Mouse (Mus musculus) spleen, adult 2 months (tissue): ENCODE data around the gene Epas1. TPM values are rescaled to one million over a fixed set of nuclear protein-coding genes. Genes with fewer than 3 reads are reported as not detected.
A peak's percentile ranks its signal among the peaks of the same experiment; 100 is the strongest.

Experiments
- DNase-seq, 2 experiments: peaks; one replicate each; pipeline versions ENCODE4 v3.0.0 to v3.0.0-alpha.2; 2012 to 2021; ENCODE audit warnings: low spot score in 2 of 2, low read depth in 1 of 2
- H3K27ac ChIP-seq: fragments of 200-500 bp; 2 replicates; pipeline ENCODE4 v1.5.1; 2012; ENCODE audit warnings: low read length, inconsistent platforms; ENCODE audit not compliant: insufficient read depth
- H3K27me3 ChIP-seq: fragments of 200-500 bp; 2 replicates; pipeline ENCODE4 v1.6.1; 2012; ENCODE audit warnings: mild to moderate bottlenecking, moderate library complexity, low read length, inconsistent platforms; ENCODE audit not compliant: control insufficient read depth, insufficient read depth
- H3K36me3 ChIP-seq: fragments of 200-500 bp; 2 replicates; pipeline ENCODE4 v1.6.1; 2012; ENCODE audit warnings: mild to moderate bottlenecking, low read length, inconsistent platforms; ENCODE audit not compliant: control insufficient read depth, insufficient read depth
- H3K4me1 ChIP-seq: fragments of 200-500 bp; 2 replicates; pipeline ENCODE4 v1.6.1; 2011; ENCODE audit warnings: inconsistent platforms; ENCODE audit not compliant: control insufficient read depth, insufficient read depth, insufficient read length
- H3K4me3 ChIP-seq: fragments of 200-500 bp; 2 replicates; pipeline ENCODE4 v1.5.1; 2011; ENCODE audit warnings: mild to moderate bottlenecking, inconsistent platforms; ENCODE audit not compliant: insufficient read depth, insufficient read length; ENCODE audit errors: extremely low read depth
- CTCF ChIP-seq: fragments of 200-500 bp; IDR thresholded peaks from 2 replicates; pipeline ENCODE4 v1.5.1; 2011; ENCODE audit warnings: mild to moderate bottlenecking, inconsistent platforms; ENCODE audit not compliant: insufficient read depth, insufficient read length, insufficient replicate concordance; ENCODE audit errors: extremely low read depth
- POLR2A ChIP-seq: fragments of 200-500 bp; IDR thresholded peaks from 2 replicates; pipeline ENCODE4 v1.6.1; 2011; ENCODE audit warnings: low read depth, low read length, inconsistent platforms
- WGBS: fragments of 180-500 bp; shearing (Covaris S2); methylation state at CpG from one replicate; pipeline ENCODE4 v1.1.7; 2018; 5-methylcytosine and 5-hydroxymethylcytosine counted together
- polyA plus RNA-seq: library from polyadenylated mRNA; depleted of rRNA; stranded (reverse); fragments of >200 nt; gene quantifications from 2 replicates; pipeline ENCODE4 v1.2.3, GENCODE M21; 2012; rRNA removed

Epas1 gene
- 39.8 and 40.1 TPM in 2 replicates for polyA plus RNA-seq

GRCm38 (mm10) chr17:86753130-86753821 lies at the start of gene Epas1:
Gene Epas1, plus strand, starts transcription at chr17:86753700.
- 2% methylated on average over 53 of the region's 60 CpGs for WGBS
- peak in 1 of 2 experiments; percentile 62 for DNase-seq
- peaks cover 18% of the 10 kb centered on the region for H3K27me3 ChIP-seq
- peaks cover 7% of the 10 kb centered on the region for H3K4me1 ChIP-seq
- H3K4me3 ChIP-seq = peak within 1 kb of the TSS; percentile 75
- peak within 1 kb of the TSS; percentile 79 for H3K27ac ChIP-seq
- no peaks in the 10 kb centered on the region for H3K36me3 ChIP-seq
- TF ChIP-seq CTCF (no peak), POLR2A (peak; percentile 18; the same call in 1 of the 2 replicates)

GRCm38 (mm10) chr17:86705236-86705635 lies 48.3 kb upstream of the Epas1 start:
- no peak overlapping the region for H3K27ac ChIP-seq
- no peak overlapping the region for H3K4me3 ChIP-seq
- no peaks in the 10 kb centered on the region; the same call in 1 of the 2 replicates for H3K4me1 ChIP-seq
- no peak for DNase-seq
- H3K36me3 ChIP-seq = no peaks in the 10 kb centered on the region
- WGBS = 67% methylated on average over 3 of the region's 3 CpGs
- TF ChIP-seq POLR2A (no peak), CTCF (no peak)
- no peaks in the 10 kb centered on the region for H3K27me3 ChIP-seq

GRCm38 (mm10) chr17:86706467-86706866 lies 47.0 kb upstream of the Epas1 start:
- H3K27ac ChIP-seq = no peak overlapping the region
- H3K4me3 ChIP-seq = no peak overlapping the region
- H3K27me3 ChIP-seq = no peaks in the 10 kb centered on the region
- no peak for TF ChIP-seq POLR2A
- TF ChIP-seq CTCF = no peak
- no peaks in the 10 kb centered on the region for H3K36me3 ChIP-seq
- no peak for DNase-seq
- WGBS = 59% methylated on average over 1 of the region's 1 CpGs
- no peaks in the 10 kb centered on the region; the same call in 1 of the 2 replicates for H3K4me1 ChIP-seq

- H3K27me3 ChIP-seq = no peaks in the 10 kb centered on the region
- 86% methylated on average over 8 of the region's 8 CpGs for WGBS
- peak in 1 of 2 experiments; percentile 29 for DNase-seq
- TF ChIP-seq POLR2A (no peak), CTCF (no peak)
- no peak overlapping the region for H3K27ac ChIP-seq
- H3K4me3 ChIP-seq = no peak overlapping the region
- H3K36me3 ChIP-seq = no peaks in the 10 kb centered on the region
- no peaks in the 10 kb centered on the region; the same call in 1 of the 2 replicates for H3K4me1 ChIP-seq
These were observed 43.7 kb upstream of the Epas1 start for GRCm38 (mm10) chr17:86709803-86710202.

DNA sequence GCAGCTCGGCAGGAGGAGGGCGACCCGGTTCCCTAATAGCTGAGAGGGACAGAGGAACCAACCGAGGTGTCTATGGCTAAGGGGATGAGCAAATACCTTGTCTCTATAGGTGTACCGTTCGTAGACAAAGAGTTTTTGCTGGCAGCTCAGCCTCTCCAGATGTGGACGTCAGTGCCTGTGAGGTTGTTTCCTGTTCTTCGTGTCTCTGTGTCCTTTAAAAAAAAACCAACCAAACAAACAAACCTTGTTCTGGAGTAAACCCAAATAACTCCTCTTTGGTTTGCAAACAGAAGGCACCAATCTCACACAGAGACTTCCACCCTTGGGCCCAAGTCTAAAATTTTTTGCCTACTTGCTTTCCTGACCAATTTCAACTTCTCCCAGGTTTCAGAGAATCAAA lies 43.1 kb upstream of the Epas1 start:
- no peak overlapping the region for H3K4me3 ChIP-seq
- peak in 1 of 2 experiments; percentile 17 for DNase-seq
- H3K27ac ChIP-seq = no peak overlapping the region
- no peaks in the 10 kb centered on the region for H3K36me3 ChIP-seq
- TF ChIP-seq CTCF (no peak), POLR2A (no peak)
- H3K27me3 ChIP-seq = no peaks in the 10 kb centered on the region
- no peaks in the 10 kb centered on the region; the same call in 1 of the 2 replicates for H3K4me1 ChIP-seq
- WGBS = 61% methylated on average over 8 of the region's 8 CpGs

DNA sequence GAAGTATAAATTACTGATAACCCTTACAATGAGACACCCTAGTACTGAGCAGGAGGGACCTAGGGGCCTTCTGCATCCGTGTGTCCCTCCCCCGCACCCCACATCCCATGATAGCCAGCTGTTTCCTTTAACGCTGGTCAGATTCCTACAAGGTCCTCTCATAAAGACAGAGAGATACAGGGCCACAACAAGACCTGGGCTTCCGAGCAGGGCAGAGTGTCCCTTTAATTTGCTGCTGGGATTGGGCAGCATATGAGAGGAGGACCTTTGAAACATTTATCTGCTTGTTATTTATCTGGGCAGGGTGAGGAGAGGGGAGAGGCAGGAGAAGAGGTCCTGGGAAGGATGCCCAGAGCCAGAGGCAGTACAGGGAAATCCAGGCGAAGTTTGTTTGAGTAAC lies 41.6 kb upstream of the Epas1 start:
- H3K36me3 ChIP-seq = no peaks in the 10 kb centered on the region
- 77% methylated on average over 5 of the region's 5 CpGs for WGBS
- H3K4me1 ChIP-seq = no peaks in the 10 kb centered on the region; the same call in 1 of the 2 replicates
- no peak for DNase-seq
- no peak overlapping the region for H3K27ac ChIP-seq
- no peak overlapping the region for H3K4me3 ChIP-seq
- no peaks in the 10 kb centered on the region for H3K27me3 ChIP-seq
- no peak for TF ChIP-seq CTCF
- TF ChIP-seq POLR2A = no peak

DNA sequence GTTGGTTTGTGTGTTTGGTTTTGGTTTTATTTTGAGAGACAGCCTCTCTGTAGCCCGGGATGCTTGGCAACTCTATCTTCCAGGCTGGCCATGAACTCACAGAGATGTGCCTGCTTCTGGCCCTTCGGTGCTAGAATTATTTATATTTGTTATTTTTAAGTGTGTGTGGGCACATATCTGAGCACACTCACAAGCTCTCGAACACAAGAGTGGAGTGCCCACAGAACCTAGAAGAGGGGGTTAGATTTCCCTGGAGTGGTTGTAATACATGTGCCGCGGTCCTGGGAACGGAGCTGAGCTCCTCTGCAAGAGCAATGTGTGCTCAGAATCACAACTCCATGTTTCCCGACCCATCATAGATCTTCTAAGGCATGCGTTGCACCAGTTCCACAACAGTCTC lies 40.9 kb upstream of the Epas1 start:
- Histone ChIP-seq H3K27me3 (no peaks in the 10 kb centered on the region), H3K27ac (no peak overlapping the region), H3K4me1 (no peaks in the 10 kb centered on the region; the same call in 1 of the 2 replicates), H3K36me3 (no peaks in the 10 kb centered on the region), H3K4me3 (no peak overlapping the region)
- no peak for DNase-seq
- TF ChIP-seq POLR2A (no peak), CTCF (no peak)
- WGBS = 89% methylated on average over 8 of the region's 8 CpGs
